Mouse (Mus musculus) embryonic stem cell, embryonic (primary cell): ENCODE measurements at regions not wholly inside any gene's neighbourhood (a gene's known extent, or its start where the extent isn't known, plus 50 kb on each side); places are given as distances from the start of the nearest gene placed in this dataset.

Experiments
- CTCF ChIA-PET, 4 experiments: fragments of 300-600 bp in 2 of 4; fragments of 350-600 bp in 2 of 4; sonication (Branson Sonifier 250); formaldehyde crosslinking; loops; one replicate each; lab custom pipeline; 2022; ENCODE audit warnings: inconsistent platforms in 2 of 4; lab: Charles Lee
- POLR2A ChIA-PET, 4 experiments: fragments of 300-600 bp in 2 of 4; fragments of 350-600 bp in 2 of 4; sonication (Branson Sonifier 250); formaldehyde crosslinking; loops; one replicate each; lab custom pipeline; 2022; ENCODE audit warnings: antibody characterized with exemption in 4 of 4, inconsistent platforms in 1 of 4; lab: Charles Lee

GRCm38 (mm10) chr16:18723186-18723843, 53.3 kb upstream of the Cldn5 start:
- POLR2A ChIA-PET: interaction anchor here in 2 of 4 experiments (1.0 to 4.7 kb wide), 8 partner anchors 8 to 61 kb away, joined by 3 to 17 read pairs (median 6); partner anchors contain the start of gene Cldn5 (in 1 of the 2)
- CTCF ChIA-PET: interaction anchor here in 2 of 4 experiments (1.0 to 2.7 kb wide), 3 partner anchors 22 to 45 kb away, joined by 3 to 10 read pairs (median 3); no protein-coding TSS in a partner anchor

- ChIA-PET CTCF (interaction anchor here in 2 of 4 experiments (1.0 to 2.7 kb wide), 3 partner anchors 23 to 45 kb away, joined by 3 to 10 read pairs (median 3); no protein-coding TSS in a partner anchor), POLR2A (interaction anchor here in 2 of 4 experiments (0.9 to 4.7 kb wide), 8 partner anchors 9 to 53 kb away, joined by 3 to 17 read pairs (median 5); partner anchors contain the start of gene Cldn5 (in 1 of the 2))
Observed at GRCm38 (mm10) chr16:18723874-18724273, 52.8 kb upstream of the Cldn5 start.

GRCm38 (mm10) chr16:18724706-18725105, 51.9 kb upstream of the Cldn5 start:
- ChIA-PET POLR2A (interaction anchor here (0.5 to 2.4 kb wide), 15 partner anchors 9 to 1366 kb away, joined by 3 to 8 read pairs (median 3); partner anchors contain the start of genes Cldn5 (in 2 of the 4), Cdc45 (in 1 of the 4) and Ufd1 (in 1 of the 4)), CTCF (interaction anchor here in 3 of 4 experiments (0.5 to 2.7 kb wide), 7 partner anchors 10 to 1945 kb away, joined by 3 to 11 read pairs (median 4); no protein-coding TSS in a partner anchor)
